Mouse (Mus musculus) cerebellum, postnatal 36 days (tissue): Measurements from ENCODE around the gene Srgap1.

Experiments
- DNase-seq, 2 experiments: peaks; one replicate each; pipeline ENCODE4 v3.0.0; 2021 to 2022; ENCODE audit warnings: mixed read lengths in 2 of 2

Gene Srgap1

GRCm38 (mm10) chr10:122016631-122017030 is 30.5 kb downstream of the Srgap1 start:
- no peak for DNase-seq

- no peak for DNase-seq
Observed at GRCm38 (mm10) chr10:122012321-122012720, 34.8 kb downstream of the Srgap1 start.

GRCm38 (mm10) chr10:122008731-122009391 is 38.3 kb downstream of the Srgap1 start:
- DNase-seq: no peak

DNA sequence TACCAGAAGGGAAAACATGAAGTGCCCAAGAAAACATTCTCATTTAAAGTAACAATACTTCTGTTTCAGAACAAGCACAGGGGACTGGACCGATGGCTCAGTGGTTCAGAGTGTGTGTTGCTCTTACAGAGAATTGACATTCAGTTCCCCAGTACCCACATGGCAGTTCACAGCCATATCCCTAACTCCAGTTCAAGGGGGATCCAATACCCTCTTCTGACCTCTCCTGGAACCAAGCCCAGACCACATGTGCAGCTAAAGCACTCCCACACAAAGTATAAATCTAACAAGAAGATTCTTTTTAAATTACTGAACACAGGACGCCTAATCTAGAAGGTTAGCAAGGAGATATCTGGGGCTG is 38.8 kb downstream of the Srgap1 start:
- DNase-seq: no peak

- DNase-seq: no peak
Observed at GRCm38 (mm10) chr10:122006606-122007005, 40.5 kb downstream of the Srgap1 start.

GRCm38 (mm10) chr10:122006151-122006550 is 41.0 kb downstream of the Srgap1 start:
- no peak for DNase-seq

- DNase-seq: no peak
Observed at GRCm38 (mm10) chr10:122005560-122005959, 41.6 kb downstream of the Srgap1 start.

DNA sequence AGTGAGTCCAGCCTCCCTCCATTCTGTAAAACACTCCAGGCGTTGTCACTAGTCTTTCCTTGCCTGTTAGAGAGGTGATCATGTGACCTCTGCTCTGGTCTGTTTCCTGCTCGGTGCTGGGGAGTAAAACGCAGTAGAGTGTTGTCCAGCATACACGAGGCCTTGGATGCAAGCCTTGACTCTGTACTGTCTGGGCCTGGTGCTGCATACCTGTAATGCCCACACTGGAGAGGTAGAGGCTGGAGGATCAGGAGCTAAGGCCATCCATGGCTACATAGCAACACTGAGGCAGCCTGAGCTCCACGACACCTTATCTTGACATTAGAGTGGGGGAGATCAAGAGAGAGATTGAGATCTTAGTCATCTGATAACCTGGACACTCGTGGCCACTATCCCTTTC is 44.2 kb downstream of the Srgap1 start:
- DNase-seq: no peak

GRCm38 (mm10) chr10:121998806-121999205 is 48.3 kb downstream of the Srgap1 start:
- DNase-seq: no peak

DNA sequence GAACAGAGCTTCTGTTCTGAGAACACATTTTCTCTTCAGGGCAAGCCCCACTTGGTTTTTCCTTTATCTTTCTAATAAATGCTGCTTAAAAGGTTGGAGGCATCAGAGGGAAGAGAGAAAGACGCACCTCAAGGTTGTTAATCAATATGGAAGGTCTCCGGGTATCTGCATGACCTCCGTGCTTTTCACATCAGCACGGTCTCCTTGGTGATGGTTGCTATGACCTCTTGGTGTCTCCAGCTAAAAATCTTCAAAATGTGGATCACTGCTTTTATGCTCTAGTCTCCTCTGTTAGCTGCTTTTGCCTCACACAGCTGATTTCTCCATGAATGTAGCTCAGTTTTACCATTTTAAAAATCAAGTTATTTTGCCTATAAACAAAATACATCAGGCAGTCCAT is 50.6 kb downstream of the Srgap1 start:
- no peak for DNase-seq

DNA sequence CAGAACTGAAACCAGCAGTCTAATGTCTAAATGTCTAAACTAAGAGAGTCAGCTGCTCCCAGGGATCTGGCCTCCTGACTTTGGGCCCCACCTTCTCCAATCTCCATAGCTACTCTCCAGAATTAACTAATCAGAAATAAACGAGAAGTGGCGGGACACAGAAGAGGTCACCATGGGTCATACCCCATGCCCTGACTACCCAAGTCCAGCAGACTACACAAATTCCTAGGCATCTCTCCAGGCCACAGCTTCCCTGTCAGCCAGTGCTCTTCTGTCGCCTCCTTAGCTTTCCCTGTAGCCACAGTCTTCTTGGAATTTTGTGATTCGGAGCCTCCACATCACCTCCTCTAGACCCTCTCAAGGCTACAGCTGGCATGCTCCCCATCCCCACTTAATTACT is 51.7 kb downstream of the Srgap1 start:
- no peak for DNase-seq

GRCm38 (mm10) chr10:121994660-121995059 is 52.5 kb downstream of the Srgap1 start:
- DNase-seq: no peak

DNA sequence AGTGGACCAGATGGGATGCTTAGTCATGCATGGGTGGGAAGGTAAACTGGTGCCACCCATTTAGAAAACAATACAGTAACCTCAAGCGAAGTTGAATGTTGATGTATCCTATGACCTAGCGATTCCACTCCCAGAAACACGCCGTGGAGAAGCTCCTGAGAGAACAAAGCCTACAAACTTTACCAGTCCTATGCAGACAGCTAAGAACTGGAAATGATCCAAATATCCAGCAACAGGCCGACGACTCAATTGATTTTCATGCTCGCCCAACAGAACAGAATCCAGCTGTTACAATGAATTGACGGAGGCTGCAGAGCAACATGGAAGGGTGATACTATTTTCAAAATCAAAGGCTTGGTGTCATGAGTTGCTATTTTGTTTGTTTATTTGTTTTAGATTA is 54.5 kb downstream of the Srgap1 start:
- no peak for DNase-seq

DNA sequence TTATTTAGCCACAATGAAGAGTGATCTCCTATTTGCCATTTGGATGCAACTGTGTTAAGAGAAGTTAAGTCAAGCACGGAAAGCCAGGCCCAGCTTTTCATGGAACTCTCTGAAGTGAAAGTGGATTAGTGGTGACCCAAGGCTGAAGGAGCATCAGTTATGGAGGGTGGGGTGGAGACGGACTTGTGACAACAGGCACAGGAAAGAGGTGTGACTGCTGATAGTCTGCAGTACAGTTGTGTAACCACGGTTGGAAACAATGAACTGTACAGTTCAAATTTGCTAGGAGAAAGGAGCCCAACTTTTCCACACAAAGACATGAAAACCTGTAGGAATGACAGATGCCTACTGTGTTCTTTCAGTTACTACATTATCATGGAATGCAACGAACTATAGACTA is 60.1 kb downstream of the Srgap1 start:
- DNase-seq: no peak

- no peak for DNase-seq
Observed at GRCm38 (mm10) chr10:121984887-121985286, 62.2 kb downstream of the Srgap1 start.

- DNase-seq: no peak
Observed at GRCm38 (mm10) chr10:121983993-121984610, 63.0 kb downstream of the Srgap1 start.

DNA sequence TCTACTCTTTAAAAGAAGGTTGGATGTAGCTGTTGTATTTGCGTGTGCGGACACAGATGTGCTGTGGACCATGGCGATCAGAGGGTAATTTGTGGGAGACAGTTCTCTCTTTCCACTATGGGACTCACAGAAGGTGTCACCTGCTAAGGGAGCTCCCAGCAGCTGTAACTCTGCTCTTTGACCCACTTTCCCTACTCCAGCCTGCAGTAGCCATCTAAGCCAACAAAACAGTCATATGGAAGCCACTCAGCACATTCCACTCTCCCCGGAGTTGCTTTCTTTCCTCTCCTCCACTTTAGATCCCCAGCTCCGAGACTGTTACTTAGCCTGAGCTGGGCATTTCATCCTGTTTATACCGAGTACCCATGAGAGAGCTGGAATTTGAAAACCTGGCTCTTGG is 71.8 kb downstream of the Srgap1 start:
- DNase-seq: no peak

DNA sequence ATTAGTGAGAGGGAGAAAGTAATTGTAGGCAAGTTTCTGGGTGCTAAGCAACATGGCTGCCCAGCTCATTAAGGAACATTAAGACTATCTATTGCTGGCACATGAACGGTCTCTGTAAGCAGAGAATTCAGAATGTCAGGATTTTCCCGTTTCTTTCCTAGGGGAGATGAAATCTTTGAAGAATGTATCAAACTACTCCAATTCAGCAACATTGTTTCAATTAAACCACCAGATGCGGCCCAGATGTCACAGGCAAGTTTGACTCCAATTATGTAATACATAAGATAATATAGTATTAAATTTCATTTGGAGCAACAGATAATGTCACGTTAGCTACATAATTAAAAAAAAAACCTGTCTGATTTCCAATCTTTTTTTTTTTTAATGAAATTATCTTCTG is 72.5 kb downstream of the Srgap1 start:
- no peak for DNase-seq

- no peak for DNase-seq
Observed at GRCm38 (mm10) chr10:121973281-121973680, 73.8 kb downstream of the Srgap1 start.

DNA sequence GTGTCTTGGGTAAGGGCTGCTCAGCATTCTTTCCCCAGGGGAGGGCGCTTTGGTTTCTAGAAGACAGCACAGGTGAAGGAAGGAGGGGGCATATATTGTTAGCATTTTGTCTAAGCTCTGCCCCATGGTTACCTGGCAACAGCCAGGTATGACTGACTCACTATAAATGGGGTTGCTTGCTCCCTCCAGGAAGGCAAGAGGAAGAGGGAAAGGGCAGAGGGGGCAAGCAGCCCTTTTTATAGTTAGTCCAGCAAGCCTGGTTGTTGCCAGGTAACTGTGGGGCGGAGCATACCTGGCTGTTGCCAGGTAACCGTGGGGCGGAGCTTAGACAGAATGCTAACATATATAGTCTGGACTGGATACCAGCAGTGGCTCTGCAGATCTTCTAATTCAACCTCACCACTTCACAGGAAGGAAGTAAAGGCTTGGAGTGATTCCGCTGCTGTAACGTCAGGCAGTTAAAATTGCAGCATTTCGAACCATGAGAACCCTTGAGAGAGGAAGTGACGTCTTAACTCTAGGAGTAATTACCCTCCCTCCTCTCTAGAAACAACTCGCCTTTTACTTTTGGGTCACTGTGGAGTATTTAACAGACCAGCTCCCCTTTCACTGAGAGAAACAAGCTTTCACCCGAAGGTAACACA is 74.7 kb downstream of the Srgap1 start:
- DNase-seq: no peak

GRCm38 (mm10) chr10:121971658-121972057 is 75.5 kb downstream of the Srgap1 start:
- no peak for DNase-seq

- no peak for DNase-seq
Observed at GRCm38 (mm10) chr10:121970912-121971311, 76.2 kb downstream of the Srgap1 start.

DNA sequence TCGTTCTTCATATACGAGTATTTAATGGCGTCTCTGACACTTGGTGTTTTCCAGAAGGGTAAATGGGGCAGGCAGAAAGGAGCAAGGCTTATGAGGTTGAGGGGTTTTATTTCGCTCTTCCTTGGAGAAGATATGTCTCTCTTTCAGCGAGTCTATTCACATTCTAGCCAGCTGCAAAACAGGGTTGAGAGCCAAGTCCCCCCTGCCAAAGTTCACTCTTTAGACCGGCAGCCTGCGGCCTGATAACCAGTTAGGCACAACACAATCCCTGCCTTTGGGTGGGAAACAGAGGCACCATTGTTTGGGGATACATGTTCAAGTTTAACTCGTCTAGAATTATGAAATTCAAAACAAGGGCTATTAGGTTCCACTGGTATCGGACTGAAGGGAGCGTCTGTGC is 83.0 kb downstream of the Srgap1 start:
- DNase-seq: no peak

DNA sequence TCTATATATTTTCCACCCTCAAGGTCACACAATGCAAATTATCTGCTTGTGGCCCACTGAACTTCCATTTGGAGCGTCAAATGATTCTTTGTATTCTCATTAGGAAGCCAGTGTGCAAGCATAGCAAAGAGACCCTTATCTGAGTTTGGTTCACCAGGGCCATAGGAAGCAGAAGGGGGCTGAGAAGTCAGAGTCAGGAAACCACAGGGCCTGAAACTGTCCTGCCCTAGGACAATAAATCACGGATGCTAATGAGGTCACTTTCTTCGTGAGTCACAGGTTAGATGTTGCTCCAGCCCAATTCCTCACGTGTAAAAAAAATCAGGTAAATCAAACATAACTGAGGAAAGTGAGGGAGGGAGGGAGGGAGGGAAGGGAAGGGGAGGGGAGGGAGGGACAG is 85.1 kb downstream of the Srgap1 start:
- DNase-seq: no peak
